Mouse (Mus musculus): ENCODE measurements around the gene Pef1.

- TF ChIP-seq CTCF (IDR thresholded peaks at IDR 0.05; ENCODE audit: low read depth, low read length) (no peak), POLR2A (IDR thresholded peaks at IDR 0.05; ENCODE audit: insufficient read depth, low read length) (no peak), EP300 (IDR thresholded peaks at IDR 0.05; ENCODE audit: insufficient read depth, low read depth, low read length) (0 out of 2 replicates have a peak, but pooled peaks have one; percentile 29)
Measured at GRCm38 (mm10) chr4:130175072-130175711, 72.8 kb downstream of the Pef1 start, which contains the start of gene Tinagl1.

Measured in ES-Bruce4 (cell line).